Mouse (Mus musculus) heart, postnatal 25 days (tissue): ENCODE measurements at regions not wholly inside any gene's neighbourhood (a gene's known extent, or its start where the extent isn't known, plus 50 kb on each side); places are given as distances from the start of the nearest gene placed in this dataset.

ENCODE experiments used
- DNase-seq: peaks from one replicate; pipeline ENCODE4 v3.0.0; 2022; ENCODE audit warnings: low spot score
- intact Hi-C: fragments of 180-260 bp; cut with DNase I; formaldehyde crosslinking; loops from one replicate; pipeline ENCODE4 v1.15.1; 2025

- DNase-seq, result no peak
- intact Hi-C loops, result no loop called here
Measured at GRCm38 (mm10) chr7:58919863-58920262, 263.9 kb downstream of the Atp10a start.

GRCm38 (mm10) chr7:58920283-58920682, 264.3 kb downstream of the Atp10a start:
- DNase-seq, result no peak
- intact Hi-C loops, result no loop called here

GRCm38 (mm10) chr7:58924975-58925374, 269.0 kb downstream of the Atp10a start:
- no peak for DNase-seq
- intact Hi-C loops, result no loop called here

GRCm38 (mm10) chr7:58925406-58925805, 269.4 kb downstream of the Atp10a start:
- intact Hi-C loops, result no loop called here
- no peak for DNase-seq

- intact Hi-C loops, result no loop called here
- no peak for DNase-seq
Measured at GRCm38 (mm10) chr7:58957448-58957847, 271.1 kb upstream of the Ube3a start.

- intact Hi-C loops, result no loop called here
- no peak for DNase-seq
Measured at GRCm38 (mm10) chr7:59007196-59007595, 221.4 kb upstream of the Ube3a start.

- intact Hi-C loops, result no loop called here
- no peak for DNase-seq
Measured at GRCm38 (mm10) chr7:59013449-59014301, 214.9 kb upstream of the Ube3a start.

GRCm38 (mm10) chr7:59014302-59014677, 214.3 kb upstream of the Ube3a start:
- no peak for DNase-seq
- intact Hi-C loops, result no loop called here

GRCm38 (mm10) chr7:59027437-59027836, 201.1 kb upstream of the Ube3a start:
- DNase-seq, result no peak
- intact Hi-C loops, result loop anchor here (5.0 kb wide), 1 partner anchor 275 kb away; no protein-coding TSS in a partner anchor
